Mouse (Mus musculus): Measurements from ENCODE around the gene Mecom. TPM values are rescaled to one million over a fixed set of nuclear protein-coding genes. Genes with fewer than 3 reads are reported as not detected.
"Not testable (repeated sequence)": the region's sequence is repeated elsewhere in the genome, so short reads cannot be mapped to it uniquely, and the experiment has no call there.

Gene Mecom
- 21.0 and 22.4 TPM in 2 replicates for polyA plus RNA-seq (2015; fragmentation: Nextera tagmentation; extraction: Ambion mirVana)

GRCm38 (mm10) chr3:30547908-30548307 lies at the start of gene Mecom:
Gene Mecom, minus strand, starts transcription at chr3:30548008.
- Histone ChIP-seq H3K9me3 (no peaks in the 10 kb centered on the region), H3K4me2 (peak within 1 kb of the TSS; percentile 68), H3K4me1 (peaks cover 31% of the 10 kb centered on the region), H3K4me3 (peak within 1 kb of the TSS; percentile 37), H3K9ac (peak within 1 kb of the TSS; percentile 38; the same call in 1 of the 2 replicates), H3K27ac (replicated peaks) (peak within 1 kb of the TSS; percentile 71), H3K36me3 (no peaks in the 10 kb centered on the region), H3K27me3 (replicated peaks) (no peaks in the 10 kb centered on the region)
- ATAC-seq (ENCODE audit: extremely low read depth, insufficient number of reproducible peaks, low FRiP score, low TSS enrichment), result no peak
- 81% methylated on average over 3 of the region's 3 CpGs for WGBS

- Histone ChIP-seq H3K27ac (replicated peaks) (no peak overlapping the region), H3K4me1 (peaks cover 17% of the 10 kb centered on the region), H3K9me3 (no peaks in the 10 kb centered on the region), H3K4me3 (no peak overlapping the region), H3K27me3 (replicated peaks) (peaks cover 20% of the 10 kb centered on the region), H3K4me2 (no peak overlapping the region), H3K36me3 (no peaks in the 10 kb centered on the region), H3K9ac (no peak overlapping the region)
- 74% methylated on average over 7 of the region's 7 CpGs for WGBS
- ATAC-seq (ENCODE audit: extremely low read depth, insufficient number of reproducible peaks, low FRiP score, low TSS enrichment), result no peak
Observed at GRCm38 (mm10) chr3:30597271-30597670, 49.5 kb upstream of the Mecom start.

DNA sequence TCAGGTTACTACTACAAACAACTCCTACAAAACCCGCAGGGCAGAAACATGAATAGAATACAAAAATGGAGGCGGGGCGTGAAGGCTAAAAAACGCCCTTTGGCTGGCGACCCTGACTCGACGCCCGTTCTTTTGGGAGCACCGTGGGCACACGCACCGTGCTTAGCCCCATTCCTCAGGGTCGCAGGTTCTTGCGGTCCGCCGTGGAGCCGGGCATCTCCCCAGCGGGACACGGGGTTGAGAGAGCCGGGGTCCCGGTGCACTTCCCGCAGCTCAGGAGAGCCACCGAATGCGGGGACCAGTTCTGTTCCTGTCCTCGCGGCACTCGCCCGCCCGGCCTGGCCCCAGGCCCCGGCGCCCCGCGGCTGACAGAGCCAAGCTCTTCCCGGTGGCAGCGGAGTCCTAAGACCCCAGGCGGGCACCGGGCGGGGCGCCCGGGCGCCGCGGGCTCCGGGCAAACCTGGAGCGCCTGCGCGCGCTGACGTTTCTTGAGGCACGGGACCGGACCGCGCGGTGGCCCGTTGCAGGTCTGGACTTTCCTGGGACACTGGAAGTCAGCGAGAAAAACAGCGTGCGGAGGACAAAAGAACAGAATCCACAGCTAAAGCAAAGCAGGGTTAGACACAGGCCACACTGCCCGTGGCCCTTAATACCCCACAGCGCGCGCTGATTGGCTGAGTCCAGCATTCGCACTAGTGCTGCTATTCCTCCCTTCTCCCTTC lies 47.5 kb upstream of the Mecom start:
- 0 out of 2 replicates have a peak, but pooled peaks have one; percentile 20 for ATAC-seq (ENCODE audit: extremely low read depth, insufficient number of reproducible peaks, low FRiP score, low TSS enrichment)
- peaks cover 20% of the 10 kb centered on the region for H3K27me3 ChIP-seq (replicated peaks)
- peaks cover 17% of the 10 kb centered on the region for H3K4me1 ChIP-seq
- 0 out of 2 replicates have a peak overlapping the region, but pooled peaks have one; percentile 0 for H3K27ac ChIP-seq (replicated peaks)
- no peaks in the 10 kb centered on the region for H3K36me3 ChIP-seq
- under 1% methylated on average over 62 of the region's 62 CpGs for WGBS
- no peaks in the 10 kb centered on the region for H3K9me3 ChIP-seq
- peak overlapping the region; percentile 88 for H3K9ac ChIP-seq
- peak overlapping the region; percentile 71 for H3K4me2 ChIP-seq
- H3K4me3 ChIP-seq, result peak overlapping the region; percentile 65

DNA sequence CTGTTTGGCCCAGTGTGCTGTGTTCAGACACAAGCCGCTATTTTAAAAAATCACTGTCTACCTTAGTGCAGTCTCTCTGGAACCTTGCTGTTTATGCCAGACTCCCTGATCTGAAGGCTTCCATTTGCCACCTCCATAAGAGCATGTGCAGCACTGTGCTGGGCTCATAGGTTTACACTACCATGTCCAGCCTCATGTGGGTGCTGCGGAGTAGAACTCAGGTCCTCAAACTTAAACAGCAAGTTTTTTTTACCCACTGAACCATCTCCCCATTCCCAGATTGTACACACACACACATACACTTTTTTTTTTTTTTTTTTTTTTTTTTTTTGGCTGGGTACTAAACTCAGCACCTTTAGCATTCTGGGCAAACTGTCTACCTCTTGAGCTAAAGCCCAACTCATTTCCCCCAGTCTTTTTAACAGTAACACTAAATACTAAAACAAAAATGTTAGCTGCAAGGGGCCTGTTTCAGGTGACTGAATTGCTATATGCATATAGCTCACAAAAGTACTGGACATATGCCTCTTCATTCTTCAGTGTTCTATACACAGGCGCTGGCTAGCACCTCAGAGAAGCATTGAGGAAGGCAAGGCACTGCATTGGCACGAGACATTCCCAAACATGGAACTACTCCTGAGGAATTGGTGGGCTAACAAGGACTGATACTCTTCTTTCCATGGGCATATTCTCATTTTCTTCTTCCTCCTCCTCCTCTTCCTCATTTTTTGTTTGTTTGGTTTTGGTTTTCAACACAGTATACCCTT lies 46.1 kb upstream of the Mecom start:
- Histone ChIP-seq H3K4me3 (no peak overlapping the region), H3K36me3 (no peaks in the 10 kb centered on the region), H3K27ac (replicated peaks) (no peak overlapping the region), H3K27me3 (replicated peaks) (peaks cover 16% of the 10 kb centered on the region), H3K4me2 (no peak overlapping the region), H3K9ac (no peak overlapping the region), H3K9me3 (no peaks in the 10 kb centered on the region), H3K4me1 (peaks cover 8% of the 10 kb centered on the region)
- ATAC-seq (ENCODE audit: extremely low read depth, insufficient number of reproducible peaks, low FRiP score, low TSS enrichment), result no peak
- whole genome bisulfite sequencing, result 78% methylated on average over 4 of the region's 4 CpGs

DNA sequence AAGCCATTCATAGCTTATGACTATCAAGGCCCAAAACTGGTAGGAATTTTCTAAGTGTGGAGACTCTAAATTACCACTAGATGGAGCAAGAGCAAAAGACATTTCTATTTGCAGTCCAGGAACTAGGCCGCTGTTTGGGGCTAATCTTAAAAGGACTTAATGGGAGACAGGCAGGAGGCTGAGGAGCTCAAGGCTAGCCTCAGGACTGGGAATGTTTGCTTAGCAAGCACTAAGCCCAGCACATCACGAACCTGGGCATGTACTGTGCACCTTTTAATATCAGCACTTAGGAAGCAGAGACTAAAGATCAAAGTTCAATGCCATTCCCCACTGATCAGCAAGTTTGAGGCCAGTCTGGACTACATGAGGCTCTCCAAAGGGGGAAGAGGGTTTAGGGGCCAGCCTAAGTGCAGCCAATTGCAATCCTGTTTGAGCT lies 44.6 kb upstream of the Mecom start:
- no peaks in the 10 kb centered on the region for H3K9me3 ChIP-seq
- 3% methylated on average over 2 of the region's 2 CpGs for WGBS
- peaks cover 8% of the 10 kb centered on the region for H3K4me1 ChIP-seq
- H3K27me3 ChIP-seq (replicated peaks), result 0 out of 2 replicates have a peak, but pooled peaks cover 3% of the 10 kb centered on the region
- H3K27ac ChIP-seq (replicated peaks), result no peak overlapping the region
- no peak overlapping the region for H3K4me2 ChIP-seq
- no peak for ATAC-seq (ENCODE audit: extremely low read depth, insufficient number of reproducible peaks, low FRiP score, low TSS enrichment)
- no peak overlapping the region for H3K9ac ChIP-seq
- H3K36me3 ChIP-seq, result no peaks in the 10 kb centered on the region
- no peak overlapping the region for H3K4me3 ChIP-seq

GRCm38 (mm10) chr3:30588865-30589264 lies 41.1 kb upstream of the Mecom start:
- H3K27me3 ChIP-seq (replicated peaks), result no peaks in the 10 kb centered on the region
- H3K9me3 ChIP-seq, result no peaks in the 10 kb centered on the region; the same call in 1 of the 2 replicates
- H3K4me3 ChIP-seq, result no peak overlapping the region
- H3K36me3 ChIP-seq, result no peaks in the 10 kb centered on the region
- ATAC-seq (ENCODE audit: extremely low read depth, insufficient number of reproducible peaks, low FRiP score, low TSS enrichment), result no peak
- no peak overlapping the region for H3K27ac ChIP-seq (replicated peaks)
- WGBS, result 50% methylated on average over 6 of the region's 6 CpGs
- H3K9ac ChIP-seq, result no peak overlapping the region
- no peak overlapping the region for H3K4me2 ChIP-seq
- H3K4me1 ChIP-seq, result 0 out of 2 replicates have a peak, but pooled peaks cover 3% of the 10 kb centered on the region

- WGBS, result 12% methylated on average over 2 of the region's 2 CpGs
- Histone ChIP-seq H3K9ac (no peak overlapping the region), H3K36me3 (no peaks in the 10 kb centered on the region), H3K27me3 (replicated peaks) (no peaks in the 10 kb centered on the region), H3K4me2 (no peak overlapping the region), H3K27ac (replicated peaks) (no peak overlapping the region), H3K9me3 (peaks cover 5% of the 10 kb centered on the region; the same call in 1 of the 2 replicates), H3K4me3 (no peak overlapping the region), H3K4me1 (no peaks in the 10 kb centered on the region)
- no peak for ATAC-seq (ENCODE audit: extremely low read depth, insufficient number of reproducible peaks, low FRiP score, low TSS enrichment)
Observed at GRCm38 (mm10) chr3:30573549-30573948, 25.7 kb upstream of the Mecom start.

DNA sequence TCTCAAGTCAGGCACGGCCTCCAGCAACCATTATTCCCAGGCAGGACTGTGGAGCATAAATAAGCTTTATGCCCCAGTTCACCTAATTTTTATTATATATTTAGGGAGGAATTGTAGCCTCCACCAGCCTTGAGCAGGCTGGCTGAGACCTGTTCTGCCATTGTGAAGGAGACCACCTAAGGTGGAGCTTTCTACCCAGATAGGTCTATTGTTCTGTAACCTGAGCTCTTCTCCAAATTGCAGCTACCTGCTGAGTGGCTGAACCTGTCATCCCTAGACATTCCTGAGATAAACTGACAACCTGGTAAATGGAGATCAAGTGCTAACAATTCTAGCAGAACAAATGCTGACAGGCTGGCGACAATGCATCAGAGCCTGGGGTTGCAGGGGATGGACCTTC lies 18.5 kb upstream of the Mecom start:
- not testable (repeated sequence) for H3K27me3 ChIP-seq (replicated peaks); H3K9me3 ChIP-seq; H3K27ac ChIP-seq (replicated peaks); H3K4me2 ChIP-seq; H3K9ac ChIP-seq; H3K36me3 ChIP-seq; H3K4me1 ChIP-seq; ATAC-seq (ENCODE audit: extremely low read depth, insufficient number of reproducible peaks, low FRiP score, low TSS enrichment); H3K4me3 ChIP-seq
- WGBS, result 33% methylated on average over 1 of the region's 2 CpGs

- H3K36me3 ChIP-seq, result no peaks in the 10 kb centered on the region
- no peak for ATAC-seq (ENCODE audit: extremely low read depth, insufficient number of reproducible peaks, low FRiP score, low TSS enrichment)
- H3K4me3 ChIP-seq, result no peak overlapping the region
- H3K27ac ChIP-seq (replicated peaks), result no peak overlapping the region
- H3K9me3 ChIP-seq, result no peaks in the 10 kb centered on the region
- no peak overlapping the region for H3K4me2 ChIP-seq
- 0 out of 2 replicates have a peak, but pooled peaks cover 5% of the 10 kb centered on the region for H3K4me1 ChIP-seq
- WGBS, result 54% methylated on average over 6 of the region's 6 CpGs
- H3K9ac ChIP-seq, result no peak overlapping the region
- no peaks in the 10 kb centered on the region for H3K27me3 ChIP-seq (replicated peaks)
Observed at GRCm38 (mm10) chr3:30560677-30561314, 13.0 kb upstream of the Mecom start.

DNA sequence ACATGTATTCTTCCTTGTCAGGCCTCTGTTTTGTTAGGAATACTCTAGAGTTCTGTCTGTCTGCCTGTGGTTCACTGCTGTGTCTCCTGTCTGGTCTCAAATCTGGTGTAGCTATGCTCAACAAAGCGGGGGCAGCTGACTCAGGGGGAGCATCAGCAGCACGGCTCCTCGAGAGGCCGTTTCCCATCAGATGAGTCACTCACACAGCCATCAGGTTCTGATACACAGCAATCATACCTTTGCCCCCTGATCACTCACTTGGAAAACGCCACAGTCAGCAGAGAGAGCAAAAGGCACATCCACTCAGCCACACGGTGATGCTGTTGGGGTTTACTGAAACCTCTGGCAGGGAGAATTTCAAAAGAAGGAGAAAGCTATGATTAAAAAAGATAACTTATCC lies 5.9 kb upstream of the Mecom start:
- peaks cover 17% of the 10 kb centered on the region for H3K4me1 ChIP-seq
- WGBS, result 60% methylated on average over 6 of the region's 6 CpGs
- H3K4me2 ChIP-seq, result no peak overlapping the region
- no peak for ATAC-seq (ENCODE audit: extremely low read depth, insufficient number of reproducible peaks, low FRiP score, low TSS enrichment)
- no peaks in the 10 kb centered on the region for H3K9me3 ChIP-seq
- no peak overlapping the region for H3K27ac ChIP-seq (replicated peaks)
- no peaks in the 10 kb centered on the region for H3K27me3 ChIP-seq (replicated peaks)
- H3K4me3 ChIP-seq, result no peak overlapping the region
- no peak overlapping the region for H3K9ac ChIP-seq
- H3K36me3 ChIP-seq, result no peaks in the 10 kb centered on the region

- Histone ChIP-seq H3K4me2 (no peak overlapping the region), H3K9ac (no peak overlapping the region), H3K27me3 (replicated peaks) (no peaks in the 10 kb centered on the region), H3K4me3 (no peak overlapping the region), H3K27ac (replicated peaks) (no peak overlapping the region), H3K9me3 (no peaks in the 10 kb centered on the region), H3K4me1 (peaks cover 31% of the 10 kb centered on the region), H3K36me3 (no peaks in the 10 kb centered on the region)
- WGBS, result 44% methylated on average over 2 of the region's 2 CpGs
- ATAC-seq (ENCODE audit: extremely low read depth, insufficient number of reproducible peaks, low FRiP score, low TSS enrichment), result no peak
Observed at GRCm38 (mm10) chr3:30550218-30550617, 2.4 kb upstream of the Mecom start.

Data from heart, embryonic 13.5 days (tissue).